Mouse (Mus musculus) spleen, adult 12 weeks (tissue): ENCODE results near the gene Nfkb2.

ENCODE experiments used
- DNase-seq: peaks from one replicate; pipeline ENCODE4 v3.0.0; 2022; ENCODE audit warnings: low spot score

Gene Nfkb2

DNA sequence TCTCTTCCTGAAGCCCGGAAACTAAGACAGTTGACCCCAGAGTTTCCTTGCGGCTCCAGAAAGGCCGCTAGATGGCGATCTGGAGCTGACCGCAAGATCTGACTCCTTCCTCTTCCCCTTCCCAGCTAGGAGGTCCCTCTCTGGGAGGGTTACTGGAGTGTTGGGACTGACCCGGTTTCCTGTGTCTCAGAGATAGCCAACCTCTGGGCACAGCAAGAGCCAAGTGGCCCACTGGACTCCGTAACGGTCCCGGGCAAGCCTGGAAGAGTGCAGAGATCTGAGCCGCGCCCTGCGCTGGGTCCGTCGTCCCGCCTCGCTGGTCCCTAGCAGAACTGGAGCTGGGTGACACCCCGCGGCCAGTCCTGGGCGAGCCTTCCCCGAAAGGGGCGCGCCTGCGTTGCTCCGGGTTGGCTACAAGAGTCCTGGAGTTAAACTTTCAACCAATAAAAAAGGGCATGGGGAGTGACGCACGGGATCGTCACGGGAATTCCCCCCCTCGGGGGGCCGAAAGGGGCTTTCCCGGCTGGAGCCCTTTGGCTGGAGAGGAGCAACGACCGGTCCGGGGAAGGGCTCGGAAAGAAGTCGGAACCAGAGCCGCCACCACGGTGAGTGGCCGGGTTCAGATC lies at the start of gene Nfkb2:
TSS of gene Nfkb2 (plus strand) at position 105 of the 626 bp plus-strand sequence.
- peak; percentile 88 for DNase-seq

DNA sequence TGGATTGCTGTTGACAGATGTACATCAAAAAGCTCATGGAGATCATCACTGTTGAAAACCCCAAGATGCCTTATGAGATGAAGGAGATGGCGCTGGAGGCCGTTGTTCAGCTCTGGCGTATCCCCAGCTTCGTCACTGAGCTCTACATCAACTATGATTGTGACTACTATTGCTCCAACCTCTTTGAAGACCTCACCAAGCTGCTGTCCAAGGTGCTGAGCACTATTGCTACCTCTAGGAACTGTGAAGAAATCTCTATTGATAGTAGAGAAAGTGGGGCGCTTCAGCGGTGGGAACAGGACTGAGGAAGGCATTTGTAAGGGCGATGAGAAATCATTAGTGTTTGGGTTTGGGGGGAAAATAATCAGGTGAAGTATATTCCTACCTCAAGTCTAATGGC lies 39.4 kb upstream of the Nfkb2 start:
- DNase-seq: no peak

DNA sequence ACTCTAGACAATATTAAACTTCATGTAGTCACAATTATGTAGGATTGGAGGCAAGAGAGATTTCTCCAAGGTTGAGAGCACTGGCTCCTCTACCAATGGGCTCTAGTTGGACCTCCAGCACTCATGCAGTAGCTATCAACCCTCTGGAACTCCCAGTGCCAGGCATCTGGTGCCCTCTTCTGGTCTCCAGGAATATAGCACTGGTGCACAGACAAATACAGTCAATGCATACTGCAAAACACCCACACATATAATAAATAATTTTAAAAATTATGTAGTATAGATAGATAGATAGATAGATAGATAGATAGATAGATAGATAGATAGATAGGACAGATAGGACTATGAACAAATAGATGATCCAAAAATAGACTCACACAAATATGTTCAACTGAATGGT lies 28.8 kb upstream of the Nfkb2 start:
- no peak for DNase-seq

DNA sequence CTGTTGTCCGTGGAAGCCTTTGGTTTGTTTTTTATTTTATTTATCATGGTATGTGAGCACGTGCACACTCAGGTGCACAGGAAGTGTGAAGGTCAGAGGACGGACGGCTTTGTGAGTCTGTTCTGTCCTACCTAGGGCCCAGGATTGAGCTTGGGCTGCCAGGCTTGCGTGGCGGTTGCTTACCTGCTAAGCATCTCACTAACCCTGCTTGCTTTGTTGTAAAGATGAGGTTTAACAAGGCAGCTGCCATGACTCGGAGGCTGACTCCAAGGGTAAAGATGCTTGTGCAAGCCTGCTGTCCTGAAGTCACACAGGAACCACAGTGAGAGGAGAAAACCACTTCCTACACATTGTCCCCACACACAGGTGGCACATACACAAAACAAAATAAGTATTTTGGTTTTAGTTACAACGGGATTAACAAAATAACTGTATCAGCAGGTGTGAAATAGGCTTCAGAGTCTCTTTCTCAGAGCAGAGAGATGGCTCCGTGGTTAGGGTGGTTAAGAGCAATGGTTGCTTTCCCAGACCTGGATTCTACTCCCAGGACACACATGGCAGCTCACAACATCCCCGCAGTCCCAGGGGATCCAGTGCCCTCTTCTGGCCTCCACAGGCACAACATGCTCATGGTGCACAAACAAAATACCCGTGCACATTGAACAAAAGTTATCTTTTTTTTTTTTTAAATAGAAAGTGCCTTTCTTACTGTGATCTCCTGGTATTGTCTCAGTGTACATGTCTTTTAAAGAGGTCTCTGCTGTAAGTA lies 21.9 kb upstream of the Nfkb2 start:
- DNase-seq: no peak

DNA sequence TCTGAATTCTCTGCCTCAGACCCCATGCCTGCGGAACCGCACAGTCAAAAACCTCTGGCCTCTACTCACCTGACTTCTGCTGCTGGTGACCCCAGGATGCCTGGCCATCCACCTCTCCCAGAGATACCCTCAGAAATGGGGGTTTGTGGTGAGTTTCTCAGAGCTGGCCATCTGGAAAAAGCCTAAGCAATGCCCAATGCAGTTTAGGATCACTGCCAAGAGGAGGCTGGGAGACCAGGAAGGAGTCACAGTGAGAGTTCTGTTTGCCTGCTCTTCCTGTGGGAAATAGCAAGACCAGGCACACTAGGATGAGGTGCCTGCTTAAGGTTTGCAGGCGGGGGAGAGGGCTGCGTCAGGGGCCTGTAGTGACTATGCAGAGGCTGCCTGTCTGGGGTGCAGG lies 19.4 kb upstream of the Nfkb2 start:
- DNase-seq: no peak

DNA sequence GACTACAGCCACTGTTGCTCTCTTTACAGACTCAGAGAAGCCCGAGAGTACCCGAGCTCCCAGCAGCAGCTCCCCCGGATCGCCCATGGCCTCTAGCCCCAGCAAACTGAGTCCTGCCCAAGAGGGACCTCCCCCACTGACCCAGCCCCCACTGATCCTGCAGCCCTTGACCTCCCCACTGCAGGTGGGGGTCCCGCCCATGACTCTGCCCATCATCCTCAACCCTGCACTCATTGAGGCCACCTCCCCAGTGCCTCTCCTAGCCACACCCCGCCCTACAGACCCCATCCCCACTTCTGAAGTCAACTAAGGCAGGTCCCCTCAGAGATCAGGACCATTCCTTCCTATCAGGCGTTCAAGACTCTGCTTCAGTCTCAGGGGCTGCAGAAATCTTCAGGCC lies 18.5 kb upstream of the Nfkb2 start:
- DNase-seq: no peak

DNA sequence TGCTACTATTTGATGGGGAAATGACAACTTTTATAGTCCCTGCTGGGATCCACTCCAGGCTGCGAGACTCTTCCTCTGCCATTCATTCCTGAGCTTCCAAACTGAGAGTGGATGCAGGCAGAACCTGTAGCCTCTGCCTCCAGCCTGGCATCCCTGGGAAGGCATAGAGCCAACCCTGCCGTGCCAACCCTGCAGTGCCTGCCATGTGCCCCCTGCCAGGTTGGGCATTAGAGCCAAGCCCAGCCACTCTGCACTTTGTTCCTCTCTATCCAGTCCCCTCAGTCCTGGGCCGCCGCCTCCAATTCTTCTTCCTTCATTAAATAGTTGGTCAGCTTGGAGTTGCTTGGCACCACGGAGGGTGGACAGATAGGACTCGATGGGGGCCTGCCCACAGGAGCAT lies 18.1 kb upstream of the Nfkb2 start:
- no peak for DNase-seq

DNA sequence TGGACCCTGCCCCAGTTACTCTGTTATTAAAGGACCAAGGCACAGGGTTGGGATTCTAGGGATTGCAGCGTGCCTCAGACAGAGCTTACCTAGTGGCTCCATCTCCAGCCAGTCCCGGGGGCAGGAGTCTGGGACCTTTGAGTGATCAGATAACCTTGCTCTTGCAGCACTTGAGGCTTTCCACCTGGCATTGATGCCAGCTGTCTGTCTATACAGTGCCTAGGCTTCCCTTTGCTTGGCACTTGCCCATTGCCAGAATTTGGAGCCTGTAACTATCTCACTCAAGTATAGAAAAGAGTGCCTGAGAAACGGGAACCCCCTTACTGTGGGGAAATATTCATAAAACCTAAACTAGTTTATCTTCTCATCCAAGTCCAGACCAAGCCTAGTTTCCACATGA lies 17.2 kb upstream of the Nfkb2 start:
- DNase-seq: no peak

DNA sequence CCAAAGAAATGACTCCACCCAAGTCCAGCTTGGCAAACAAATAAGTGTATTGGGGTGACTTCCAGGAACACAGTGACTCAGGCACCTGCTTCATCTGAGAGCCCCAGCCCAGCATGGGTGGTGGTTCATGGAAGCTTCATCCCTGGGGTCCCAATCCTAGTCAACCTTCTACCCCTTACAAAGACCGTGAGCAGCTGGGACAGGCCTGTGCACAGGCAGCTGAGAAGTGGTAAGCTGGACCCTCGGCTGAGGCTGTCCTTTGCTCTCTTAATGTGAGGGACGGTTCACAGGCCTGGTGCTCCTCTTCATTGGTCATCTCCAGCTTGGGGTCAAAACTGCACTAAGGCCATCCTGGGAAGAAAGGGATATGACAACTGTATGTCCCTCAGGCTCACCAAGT lies 16.6 kb upstream of the Nfkb2 start:
- no peak for DNase-seq

DNA sequence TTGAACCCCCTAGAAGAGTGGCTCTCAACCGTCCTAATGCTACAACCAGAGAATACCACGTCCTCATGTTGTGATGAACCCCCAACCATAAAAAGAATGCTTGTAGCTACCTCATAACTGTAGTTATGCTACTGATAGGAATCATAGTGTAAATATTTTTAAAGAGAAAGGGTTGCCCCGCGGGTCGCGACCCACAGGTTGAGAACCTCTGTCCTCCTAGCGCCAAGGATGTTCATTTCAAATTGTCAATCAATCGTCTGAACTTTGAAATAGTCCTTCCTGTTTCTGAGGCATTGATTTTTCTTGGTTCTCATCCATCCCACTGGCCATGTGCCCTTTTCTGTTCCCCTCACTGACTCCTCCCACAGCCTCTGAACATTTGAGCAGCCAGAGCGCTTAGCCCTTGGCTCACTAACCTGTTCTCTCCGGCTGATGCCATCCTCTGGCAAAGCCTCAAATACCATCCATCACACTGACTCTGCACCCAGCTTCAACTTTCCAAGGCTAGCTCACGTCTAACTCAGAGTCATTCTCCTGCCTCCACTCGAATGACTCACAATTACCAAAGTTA lies 13.5 kb upstream of the Nfkb2 start:
- no peak for DNase-seq

DNA sequence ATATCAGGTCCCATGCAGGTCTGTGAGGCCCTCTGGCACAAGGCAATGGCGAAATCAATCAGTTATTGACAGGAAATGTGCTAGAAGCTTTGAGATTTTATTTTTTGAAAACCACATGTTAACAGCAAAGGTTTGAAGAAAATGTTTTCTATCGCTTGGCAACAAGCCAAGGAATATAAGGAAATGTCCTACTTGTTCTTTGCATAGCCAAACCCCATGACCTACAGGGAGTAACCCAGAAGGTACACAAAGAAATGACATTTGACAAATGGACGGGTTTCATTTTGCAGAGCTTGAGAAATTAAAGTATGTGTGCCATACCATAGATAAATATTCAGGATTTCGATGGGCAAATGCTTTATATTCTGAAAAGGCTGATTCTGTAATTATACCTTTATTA lies 7.2 kb upstream of the Nfkb2 start:
- DNase-seq: no peak

DNA sequence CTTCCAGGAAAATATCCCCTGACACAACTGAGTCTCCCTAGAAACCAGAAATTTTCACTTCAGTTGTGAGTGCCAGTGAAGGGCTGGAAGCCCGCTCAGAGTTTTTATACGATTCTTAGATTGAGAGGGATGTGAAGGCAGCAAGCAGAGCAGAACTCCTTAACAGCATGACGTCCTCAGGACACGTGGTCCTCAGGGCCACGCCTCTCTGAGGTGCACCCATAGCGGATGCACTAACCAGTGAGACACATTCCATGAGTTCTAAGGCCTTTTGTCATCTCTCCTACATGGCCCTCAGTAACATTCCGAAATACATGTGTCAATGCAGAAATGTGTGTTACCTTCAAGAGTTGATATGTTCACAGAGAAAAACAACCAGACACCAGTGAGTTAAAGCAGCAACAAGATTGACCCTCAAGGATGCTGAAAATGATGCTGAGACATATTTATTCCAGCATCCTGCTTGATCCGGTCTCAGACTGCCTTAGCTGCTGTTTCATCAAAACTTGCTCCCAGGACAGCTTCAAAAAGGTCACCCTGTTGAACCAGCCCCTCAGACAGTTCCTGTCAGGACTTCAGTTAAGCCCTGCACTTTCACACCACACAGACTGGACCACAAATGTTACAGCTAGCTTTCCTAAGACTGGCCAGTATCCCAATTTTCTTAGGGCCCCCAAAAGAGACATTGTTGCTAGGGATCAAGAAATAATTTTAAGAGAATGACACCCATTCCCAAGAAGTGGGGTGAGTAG lies 3.6 kb upstream of the Nfkb2 start:
- DNase-seq: no peak

DNA sequence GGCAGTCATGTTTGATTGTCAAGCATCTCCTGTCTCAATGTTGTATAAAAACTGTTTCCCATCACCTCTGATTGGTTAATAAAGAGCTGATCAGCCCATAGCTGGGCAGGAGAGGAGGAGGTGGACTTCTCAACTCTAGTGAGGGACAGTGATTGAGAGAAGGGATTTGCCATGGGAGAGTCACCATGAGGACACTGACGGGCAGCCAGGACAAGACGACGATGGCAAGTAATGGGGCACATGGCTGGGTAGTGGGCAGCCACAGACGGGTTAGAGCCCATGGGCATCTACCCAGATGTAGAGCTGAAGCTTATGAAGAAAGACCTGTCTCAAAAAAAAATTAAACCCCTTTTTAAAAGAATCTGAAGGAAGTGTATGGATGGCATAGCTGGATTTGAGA lies 1.6 kb upstream of the Nfkb2 start:
- no peak for DNase-seq

DNA sequence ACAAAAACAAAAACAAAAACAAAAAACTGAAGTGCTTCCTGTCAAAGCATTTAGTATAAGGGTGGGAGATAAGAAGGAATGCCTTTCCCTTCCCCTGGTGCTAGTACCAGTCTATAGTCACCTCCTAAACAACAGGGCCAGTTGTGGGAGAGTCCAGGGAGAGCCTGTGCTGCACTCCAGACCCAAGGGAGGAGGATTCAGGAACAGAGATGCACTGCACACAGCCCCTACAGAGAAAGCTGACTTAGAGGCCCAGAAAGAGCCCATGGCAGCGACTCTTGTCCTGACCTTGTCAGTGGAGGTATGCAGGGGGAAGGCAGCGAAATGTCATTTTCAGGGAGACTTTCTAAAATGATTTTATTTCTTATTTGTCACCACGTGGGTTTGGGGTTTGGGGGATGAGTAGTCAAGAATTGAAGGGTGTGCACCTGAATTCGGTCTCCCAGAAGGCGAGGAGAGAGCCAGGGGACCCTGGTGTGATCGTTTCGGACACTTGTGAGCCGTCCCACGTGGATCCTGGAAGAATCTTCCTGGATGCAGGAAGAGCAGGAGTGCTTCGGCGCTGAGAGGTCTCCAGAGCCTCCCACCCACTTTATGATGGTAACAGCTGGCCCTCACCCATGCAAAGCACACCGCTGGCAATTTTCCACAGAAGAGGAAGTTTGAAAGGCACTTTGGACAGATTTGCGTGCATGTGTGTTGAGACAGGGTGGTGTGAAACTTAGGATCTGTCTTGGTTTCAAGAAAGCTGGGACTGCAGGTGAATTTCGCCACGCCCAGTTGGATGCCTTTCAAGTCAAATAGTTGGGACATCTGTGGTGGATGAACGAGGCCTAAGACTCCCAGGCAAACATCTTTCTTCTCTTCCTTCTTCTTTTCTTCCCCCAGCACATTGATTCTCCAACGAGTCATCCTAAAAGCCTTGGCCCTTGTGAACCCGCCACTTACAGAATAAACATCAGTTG lies 587 bp upstream of the Nfkb2 start:
- DNase-seq: no peak

DNA sequence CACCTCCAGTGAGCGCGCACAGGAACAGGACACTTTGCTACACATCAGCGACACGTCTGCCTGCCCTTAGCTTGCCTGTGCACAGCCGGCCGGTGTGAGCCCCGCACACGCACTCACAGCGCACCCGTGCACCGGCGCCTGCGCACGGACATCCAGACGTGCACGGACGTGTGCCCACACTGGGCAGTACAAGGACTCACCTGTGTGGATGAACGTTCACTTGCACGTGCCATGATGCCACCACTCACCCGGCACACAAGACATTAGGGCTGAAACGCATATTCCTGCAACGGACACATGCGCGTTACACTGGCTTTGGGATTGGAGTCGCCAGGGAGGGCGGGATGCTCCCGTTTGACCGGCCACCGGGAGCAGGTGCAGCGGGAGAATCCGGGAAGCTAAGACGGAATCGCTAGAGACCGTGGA lies 801 bp downstream of the Nfkb2 start:
- DNase-seq: no peak

DNA sequence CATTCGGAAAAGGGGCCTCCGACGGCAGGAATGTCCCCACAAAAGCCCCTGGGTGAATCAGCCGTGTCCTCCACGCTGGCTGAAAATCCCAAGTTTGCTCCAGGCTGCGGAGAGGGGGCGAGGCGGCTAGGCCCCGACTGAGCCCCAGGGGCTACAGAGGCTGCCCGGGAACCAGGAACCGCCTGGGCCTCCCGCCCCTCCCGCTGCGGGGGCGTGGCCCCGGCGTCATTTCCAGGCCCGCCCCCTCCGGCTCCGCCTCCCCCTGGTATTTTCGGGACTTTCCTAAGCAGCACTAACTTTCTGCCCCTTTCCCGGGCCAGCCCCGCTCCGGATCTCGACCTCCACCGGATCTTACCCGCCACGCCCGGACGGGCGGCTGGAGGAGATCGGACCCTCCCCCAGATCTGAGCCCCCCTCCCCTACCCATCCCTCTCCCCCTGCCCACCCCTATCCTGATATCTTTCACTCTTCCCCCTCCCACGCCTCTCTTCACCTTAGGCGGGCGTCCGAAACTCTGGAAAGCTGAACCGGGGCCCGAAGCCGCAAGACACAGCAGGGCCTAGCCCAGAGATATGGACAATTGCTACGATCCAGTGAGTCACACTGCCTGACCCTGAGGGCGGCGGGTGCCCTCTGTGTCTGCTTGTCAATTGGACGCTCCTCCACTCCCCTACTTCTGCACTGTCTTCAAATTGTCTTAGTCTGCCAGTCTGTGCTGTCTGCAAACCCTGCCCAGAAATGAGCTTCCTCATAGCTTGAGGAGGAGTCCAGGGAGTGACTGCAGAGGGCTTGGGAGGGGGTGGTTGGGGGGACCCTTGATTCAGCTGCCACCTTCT lies 1.5 kb downstream of the Nfkb2 start:
- DNase-seq: peak; percentile 89

DNA sequence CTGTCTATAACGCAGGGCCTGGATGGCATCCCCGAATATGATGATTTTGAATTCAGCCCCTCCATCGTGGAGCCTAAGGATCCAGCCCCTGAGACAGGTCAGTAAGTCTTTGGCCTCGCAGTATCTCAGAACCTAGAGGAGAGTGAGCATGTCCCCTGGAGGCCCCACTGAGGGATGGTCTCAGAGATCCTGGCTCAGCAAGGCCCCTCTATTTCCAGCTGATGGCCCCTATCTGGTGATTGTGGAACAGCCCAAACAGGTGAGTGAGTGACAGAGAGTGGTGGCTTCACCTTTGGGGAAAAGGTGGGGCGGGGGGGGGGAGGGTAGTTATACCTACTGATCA lies 2.1 kb downstream of the Nfkb2 start:
- no peak for DNase-seq

DNA sequence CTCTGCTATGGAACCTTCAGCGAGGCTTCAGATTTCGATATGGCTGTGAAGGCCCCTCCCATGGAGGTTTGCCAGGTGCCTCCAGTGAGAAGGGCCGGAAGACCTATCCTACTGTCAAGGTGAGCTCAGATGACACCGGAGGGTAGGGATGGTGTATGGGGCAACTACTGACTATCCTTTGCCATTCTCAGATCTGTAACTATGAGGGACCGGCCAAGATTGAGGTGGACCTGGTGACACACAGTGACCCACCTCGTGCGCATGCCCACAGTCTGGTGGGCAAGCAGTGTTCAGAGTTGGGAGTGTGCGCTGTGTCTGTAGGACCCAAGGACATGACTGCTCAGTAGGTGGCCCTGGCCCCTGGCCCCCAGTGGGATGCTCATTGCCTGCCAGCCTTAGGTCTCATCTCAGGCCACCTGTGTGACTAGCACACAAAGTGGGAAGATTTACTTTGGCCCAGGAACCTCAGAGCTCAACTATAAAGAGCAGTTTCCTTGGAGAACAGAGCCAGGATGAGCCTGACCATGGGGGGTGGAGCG lies 2.7 kb downstream of the Nfkb2 start:
- DNase-seq: no peak

DNA sequence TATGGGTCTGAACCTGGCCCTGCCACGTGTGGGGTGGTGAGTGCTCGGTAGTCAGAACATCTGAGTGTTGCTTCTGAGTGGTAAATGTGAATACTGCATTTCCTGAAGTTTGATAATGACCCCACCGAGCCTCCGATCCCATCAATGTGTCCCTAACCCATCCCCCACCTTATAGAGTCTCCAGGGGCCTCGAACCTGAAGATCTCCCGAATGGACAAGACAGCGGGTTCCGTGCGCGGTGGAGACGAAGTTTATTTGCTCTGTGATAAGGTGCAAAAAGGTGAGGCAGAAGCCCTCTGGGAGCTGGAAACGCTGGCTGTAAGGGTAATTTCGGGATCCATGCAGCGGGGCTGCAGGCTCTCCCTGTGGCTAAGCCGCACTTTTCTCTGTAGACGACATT lies 3.7 kb downstream of the Nfkb2 start:
- DNase-seq: no peak

DNA sequence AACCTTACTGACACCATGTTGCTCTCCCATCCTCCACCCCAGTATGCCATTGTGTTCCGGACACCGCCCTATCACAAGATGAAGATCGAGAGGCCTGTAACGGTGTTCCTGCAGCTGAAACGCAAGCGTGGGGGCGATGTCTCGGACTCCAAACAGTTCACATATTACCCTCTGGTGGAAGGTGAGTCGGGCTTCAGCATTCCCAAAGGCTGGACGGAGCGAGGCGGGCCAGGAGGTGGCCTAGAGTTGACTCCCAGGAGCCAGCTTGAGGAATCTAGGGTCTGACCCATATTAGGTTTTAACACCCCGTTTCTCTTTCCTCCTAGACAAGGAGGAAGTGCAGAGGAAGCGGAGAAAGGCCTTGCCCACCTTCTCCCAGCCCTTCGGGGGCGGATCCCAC lies 4.2 kb downstream of the Nfkb2 start:
- no peak for DNase-seq
